Mouse (Mus musculus) brain, embryonic 14.5 days (tissue): ENCODE measurements at regions not wholly inside any gene's neighbourhood (a gene's known extent, or its start where the extent isn't known, plus 50 kb on each side); places are given as distances from the start of the nearest gene placed in this dataset.
A peak's percentile ranks its signal among the peaks of the same experiment; 100 is the strongest.

Experiments
- CTCF ChIP-seq: fragments of 200-500 bp; IDR thresholded peaks from 2 replicates; pipeline ENCODE4 v1.5.1; 2012; ENCODE audit warnings: inconsistent platforms, mild to moderate bottlenecking, moderate library complexity, borderline replicate concordance; ENCODE audit not compliant: insufficient read depth, insufficient read length; ENCODE audit errors: extremely low read depth
- POLR2A ChIP-seq: fragments of 200-500 bp; IDR thresholded peaks from 2 replicates; pipeline ENCODE4 v1.6.1; 2012; ENCODE audit warnings: mild to moderate bottlenecking, inconsistent platforms, borderline replicate concordance; ENCODE audit not compliant: poor library complexity, insufficient read depth, insufficient read length, severe bottlenecking; ENCODE audit errors: extremely low read depth

GRCm38 (mm10) chr4:21407850-21408249 is 277.9 kb downstream of the Prdm13 start:
- TF ChIP-seq CTCF: peak; percentile 40; the same call in 1 of the 2 replicates
- no peak for TF ChIP-seq POLR2A
